Mouse (Mus musculus) CD4-positive naive resting alpha-beta T cell, adult 76 days (primary cell): ENCODE data around the gene Lyplal1. TPM values are rescaled to one million over a fixed set of nuclear protein-coding genes. Genes with fewer than 3 reads are reported as not detected.

ENCODE experiments used
- total RNA-seq: library from RNA; stranded (reverse); gene quantifications from one replicate; pipeline ENCODE4 v1.2.4, GENCODE M21; 2023

Lyplal1 gene
- not detected for total RNA-seq

GRCm38 (mm10) chr1:186116701-186117488 lies at the start of gene Lyplal1:
Gene Lyplal1, minus strand, starts transcription at chr1:186117310.

